Mouse (Mus musculus) MN1 (cell line): ENCODE measurements around the gene Agpat4.
"Not testable (repeated sequence)": the region's sequence is repeated elsewhere in the genome, so short reads cannot be mapped to it uniquely, and the experiment has no call there.

Experiments
- DNase-seq: peaks from one replicate; pipeline ENCODE4 v3.0.0-alpha.2; 2016; ENCODE audit warnings: low spot score

Gene Agpat4

DNA sequence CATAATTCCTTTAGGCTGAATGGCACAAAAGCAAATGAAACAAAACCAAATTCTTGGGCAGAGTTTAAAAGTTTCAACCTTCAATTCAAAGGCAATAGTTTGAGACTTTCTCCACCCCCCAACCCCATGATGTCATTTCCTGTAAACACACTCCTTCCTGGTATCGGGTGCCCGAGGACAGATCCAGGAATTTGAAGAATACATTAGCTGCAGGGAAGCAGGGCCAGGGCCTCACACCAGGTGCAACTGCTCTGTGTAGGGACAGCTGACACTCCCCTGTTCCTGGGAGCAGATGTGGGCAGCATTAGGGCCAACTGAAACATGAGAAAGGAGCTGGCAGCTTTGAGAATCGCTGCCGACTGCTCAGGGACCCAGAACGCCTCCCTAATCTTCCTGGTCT is 76.6 kb downstream of the Agpat4 start:
- DNase-seq: peak; percentile 60

DNA sequence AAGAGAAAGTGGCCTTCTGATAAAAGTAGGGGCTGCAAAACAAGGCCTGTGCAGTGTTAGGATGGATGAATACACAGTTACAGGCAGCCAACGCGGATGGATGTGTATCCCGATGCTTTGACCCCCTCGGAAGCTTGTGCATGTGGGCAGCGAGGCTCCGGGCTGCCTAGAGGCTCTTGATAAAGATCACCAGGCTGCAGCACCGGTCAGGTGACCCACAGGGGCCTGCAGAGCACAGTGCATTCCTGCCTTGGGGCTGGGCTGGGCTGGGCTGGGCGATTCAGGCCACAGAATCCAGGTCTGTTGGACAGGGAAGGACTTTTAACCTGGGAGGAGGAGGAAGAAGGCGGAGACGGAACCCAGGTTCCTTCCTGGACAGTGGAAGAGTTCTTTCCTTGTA is 77.1 kb downstream of the Agpat4 start:
- peak; percentile 76 for DNase-seq

DNA sequence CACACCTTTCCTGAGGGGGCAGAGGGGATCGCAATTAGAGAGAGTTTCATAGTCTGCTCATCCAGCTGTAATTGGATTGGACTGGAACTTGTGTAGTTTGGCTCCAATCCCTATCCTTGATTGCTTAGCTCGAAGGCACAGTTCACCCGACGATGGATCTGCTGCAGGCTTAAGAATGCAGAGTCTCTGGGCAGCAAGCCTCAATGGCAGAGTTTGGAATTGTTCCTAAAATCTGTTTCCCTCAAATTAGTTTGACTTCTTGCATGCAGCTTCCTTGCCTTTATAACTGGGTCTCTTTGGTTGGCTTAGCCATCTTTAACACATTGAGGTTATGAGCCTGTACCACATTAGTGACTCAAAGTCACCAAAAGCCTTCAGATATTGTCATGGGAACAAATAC is 81.4 kb downstream of the Agpat4 start:
- DNase-seq: peak; percentile 19

DNA sequence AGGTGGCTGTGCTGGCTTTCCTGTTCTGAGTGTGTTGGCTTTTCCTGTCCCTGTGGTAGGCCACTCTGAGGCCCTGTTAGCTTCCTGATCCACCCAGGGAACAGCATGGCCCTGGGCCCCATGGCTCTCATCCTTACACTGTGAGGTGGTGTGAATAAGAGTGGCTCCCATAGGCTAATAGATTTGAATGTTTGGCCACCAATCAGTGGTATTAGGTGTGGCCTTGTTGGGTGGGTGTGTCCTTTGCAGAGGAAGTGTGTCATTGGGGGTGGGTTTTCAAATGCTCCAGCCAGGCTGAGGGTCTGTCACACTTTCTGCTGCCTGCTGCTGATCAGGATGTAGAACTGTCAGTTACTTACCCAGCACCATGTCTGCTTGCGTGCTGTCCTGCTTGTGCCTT is 82.6 kb downstream of the Agpat4 start:
- DNase-seq: no peak

DNA sequence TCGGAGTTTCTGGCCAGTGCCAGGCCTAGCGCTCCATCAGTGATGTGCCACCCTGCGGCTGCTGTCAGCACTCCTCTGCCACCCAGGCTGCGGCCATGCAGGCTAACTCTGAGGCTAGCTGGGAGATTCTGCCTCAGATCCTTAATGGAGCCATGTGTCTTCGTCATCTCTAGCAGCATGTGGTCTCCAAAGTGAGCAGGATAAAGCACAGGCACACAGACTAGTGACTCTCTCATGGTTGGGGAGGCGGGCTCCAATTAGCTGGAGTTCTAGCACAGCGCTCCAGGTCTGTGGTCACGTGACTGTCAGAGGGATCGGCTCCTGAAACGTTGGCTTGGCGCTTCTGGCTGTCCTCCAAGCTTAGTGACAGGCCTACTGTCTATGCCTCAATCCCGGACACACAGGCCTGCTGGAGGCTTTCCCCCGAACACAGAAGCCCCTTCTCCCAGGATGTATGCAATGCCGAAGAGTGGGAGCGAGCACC is 85.0 kb downstream of the Agpat4 start:
- DNase-seq: peak; percentile 71

DNA sequence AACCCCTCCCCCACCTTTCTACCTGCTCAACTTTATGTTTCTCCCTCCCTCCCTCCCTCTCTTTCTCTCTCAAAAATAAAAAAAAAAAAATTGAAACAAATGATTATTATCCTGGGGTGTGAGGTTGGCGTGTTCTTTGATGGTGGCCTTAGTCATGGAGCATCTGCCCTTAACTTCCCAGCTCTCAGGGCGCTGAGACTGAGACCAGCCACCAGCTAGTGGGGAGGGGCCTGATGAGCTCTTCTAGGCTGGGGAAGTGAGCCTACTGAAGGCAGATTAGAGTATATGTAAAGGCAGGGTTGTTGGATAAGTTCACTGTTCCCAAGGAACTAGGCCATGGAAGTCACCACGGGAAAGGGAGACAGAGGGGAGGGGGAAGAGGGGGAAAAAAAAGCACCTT is 85.7 kb downstream of the Agpat4 start:
- no peak for DNase-seq

DNA sequence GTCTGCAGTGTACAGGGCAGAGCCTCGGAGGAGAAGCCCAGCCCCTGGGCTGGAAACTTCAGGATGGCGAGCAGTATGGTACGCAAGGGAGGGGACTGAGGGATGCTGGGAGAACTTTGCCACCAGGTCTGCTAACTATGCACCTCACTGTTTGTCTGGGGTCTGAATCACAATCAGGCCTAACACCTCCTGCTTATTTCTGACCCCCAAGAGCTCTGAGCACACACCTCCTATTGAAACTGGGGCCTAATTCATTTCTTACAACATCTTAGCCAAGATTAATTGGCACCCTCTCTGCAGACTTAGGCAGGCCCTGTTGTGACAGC is 86.1 kb downstream of the Agpat4 start:
- no peak for DNase-seq

DNA sequence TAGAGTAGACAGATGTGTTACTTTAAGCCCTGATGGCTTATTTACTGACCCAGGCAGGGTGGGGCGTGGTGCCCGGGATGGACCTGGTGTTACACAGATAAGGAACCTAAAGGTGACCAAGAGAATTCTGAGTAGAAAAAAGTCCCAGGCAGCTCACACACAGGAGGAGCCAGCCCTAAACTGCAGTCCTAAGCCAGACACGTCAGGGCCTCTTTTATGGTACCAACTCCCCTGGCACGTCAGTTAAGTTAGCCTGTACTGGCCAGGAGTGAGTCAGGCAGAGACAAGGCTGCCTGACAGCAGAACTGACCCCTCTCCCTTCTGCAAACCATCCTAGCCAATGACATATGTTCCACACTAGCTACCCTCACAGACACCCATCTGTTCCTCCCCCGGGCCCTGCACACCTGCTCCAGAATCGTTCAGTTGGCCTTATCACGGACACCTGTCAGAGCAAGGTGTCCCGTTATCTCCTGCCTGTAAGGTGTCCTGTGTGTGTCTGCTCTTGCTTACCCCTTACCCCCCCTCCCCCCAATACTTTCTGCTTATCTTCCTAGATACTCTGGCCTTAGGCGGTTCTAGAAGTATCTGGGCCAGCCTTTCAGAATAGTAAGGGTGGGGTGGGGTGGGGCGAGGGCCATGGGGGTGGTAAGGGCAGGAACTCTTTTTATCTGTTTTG is 86.7 kb downstream of the Agpat4 start:
- peak; percentile 16 for DNase-seq

DNA sequence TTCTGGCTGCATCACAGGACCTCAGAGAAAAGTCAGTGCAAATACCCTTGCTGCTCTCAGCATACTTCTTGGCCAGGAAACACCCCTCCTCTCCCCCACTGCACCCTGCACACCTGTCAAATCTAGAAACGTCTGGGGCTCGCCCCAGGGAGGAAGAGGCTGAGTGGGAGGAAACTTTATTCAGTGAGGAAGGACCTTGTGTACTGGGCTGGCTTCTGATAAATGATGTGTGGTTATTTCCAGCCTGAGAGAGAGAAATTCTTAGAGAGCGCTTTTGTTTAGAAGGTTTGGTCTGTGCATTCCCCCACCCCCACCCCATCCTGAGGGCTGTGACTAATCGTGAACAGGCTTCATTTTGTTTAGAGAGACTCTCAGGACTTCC is 87.2 kb downstream of the Agpat4 start:
- no peak for DNase-seq

DNA sequence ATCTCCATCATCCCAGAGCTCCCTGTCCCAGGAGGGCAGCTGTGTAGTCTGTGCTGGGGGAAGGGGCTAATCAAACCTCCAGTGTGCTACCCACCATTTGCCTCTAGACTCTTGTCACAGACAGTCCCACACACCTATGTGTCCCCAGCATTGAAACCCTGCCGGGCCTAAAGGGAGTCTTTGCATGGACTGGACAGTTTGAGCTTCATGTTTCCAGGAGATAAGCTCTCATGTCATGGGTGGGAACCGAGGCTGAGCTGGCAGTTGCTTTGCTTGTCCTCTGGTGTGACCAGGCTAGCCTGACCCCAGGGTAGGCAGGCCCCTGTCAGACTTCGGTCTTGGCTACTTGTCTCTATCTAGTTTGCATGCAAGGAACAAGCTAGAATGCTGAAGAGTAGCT is 87.7 kb downstream of the Agpat4 start:
- DNase-seq: no peak

DNA sequence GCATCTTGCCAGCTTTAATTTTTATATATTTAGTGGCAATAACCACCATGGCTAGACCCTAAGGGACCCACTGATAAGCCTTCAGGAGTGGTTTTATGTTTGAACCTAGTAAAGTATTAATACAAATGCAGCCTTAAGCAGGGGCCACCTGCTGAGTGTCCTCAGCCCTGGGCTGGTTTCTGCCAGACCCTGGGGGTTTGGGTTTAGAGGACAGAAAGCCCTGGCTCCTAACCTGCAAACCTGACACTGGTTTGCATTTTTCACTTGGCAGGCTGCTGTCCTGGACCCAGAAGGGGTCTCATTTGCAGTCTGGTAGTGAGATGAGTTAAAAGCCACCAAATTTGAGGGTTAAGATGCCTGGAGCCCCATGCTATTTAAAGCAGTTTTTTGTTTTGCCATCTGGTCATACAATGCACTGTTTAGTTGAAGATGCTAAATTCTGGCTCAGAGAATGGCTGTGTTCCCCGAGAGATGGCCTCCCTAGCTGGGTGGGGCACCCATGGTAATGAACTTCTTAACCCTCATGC is 88.6 kb downstream of the Agpat4 start:
- no peak for DNase-seq

DNA sequence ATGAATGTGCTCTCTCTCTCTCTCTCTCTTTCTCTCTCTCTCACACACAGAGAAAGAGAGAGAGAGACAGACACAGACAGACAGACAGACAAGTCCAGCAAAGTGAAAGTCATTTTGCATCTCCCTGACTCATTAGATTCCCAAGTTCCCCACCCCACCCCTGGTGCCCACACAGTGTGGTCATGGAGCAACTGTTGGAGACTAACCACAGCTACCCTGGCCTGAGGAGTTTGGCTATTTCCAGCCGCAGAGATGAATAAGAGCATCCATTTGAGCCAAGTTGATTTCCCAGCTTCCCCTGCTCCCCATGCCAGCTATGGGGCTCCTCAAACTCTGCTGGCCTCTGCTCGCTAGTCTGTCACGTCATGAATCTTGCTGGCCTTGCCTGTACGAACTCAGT is 91.0 kb downstream of the Agpat4 start:
- DNase-seq: no peak

DNA sequence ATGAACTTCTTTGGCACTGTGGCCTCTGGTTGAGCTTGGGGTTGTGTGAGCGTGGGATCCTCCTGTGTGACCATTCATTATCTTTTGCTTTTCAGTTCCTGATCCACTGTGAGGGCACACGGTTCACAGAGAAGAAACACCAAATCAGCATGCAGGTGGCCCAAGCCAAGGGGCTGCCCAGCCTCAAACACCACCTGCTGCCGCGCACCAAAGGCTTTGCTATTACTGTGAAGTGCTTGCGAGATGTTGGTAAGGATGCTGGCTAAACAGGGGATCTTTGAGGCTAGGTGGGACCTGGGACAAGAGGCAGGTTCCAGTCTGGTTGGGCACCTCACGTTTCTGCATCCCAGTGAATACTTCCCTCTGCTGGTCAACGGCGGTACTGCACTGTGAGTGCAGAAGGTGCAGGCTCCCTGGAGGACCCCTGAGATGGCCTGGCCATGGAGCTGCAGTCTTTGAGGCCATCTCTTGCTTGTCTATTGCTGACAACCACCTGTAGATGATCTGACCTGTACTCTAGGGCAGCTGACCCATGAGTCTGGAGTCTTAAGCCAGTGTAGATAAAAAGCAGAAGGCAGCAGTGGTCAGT is 92.1 kb downstream of the Agpat4 start:
- DNase-seq: peak; percentile 82

DNA sequence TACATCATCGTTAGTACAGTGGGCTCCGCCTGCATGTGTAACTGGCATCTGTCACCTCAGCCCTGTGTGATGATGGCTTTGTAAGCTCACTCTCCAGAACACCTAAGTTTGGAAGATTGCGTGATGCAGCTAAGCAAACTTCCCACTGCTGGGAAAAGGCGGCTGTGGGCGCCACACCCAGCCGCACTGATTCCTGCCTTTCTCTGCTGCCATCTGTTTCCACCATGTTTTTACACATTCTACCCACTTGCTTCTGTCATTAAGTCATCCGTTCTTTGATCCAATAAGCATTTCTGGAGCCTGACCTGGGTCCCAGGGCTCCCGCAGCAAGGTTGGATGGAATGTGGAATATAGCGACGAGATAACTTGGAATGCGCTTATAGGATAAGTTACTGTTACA is 93.4 kb downstream of the Agpat4 start:
- DNase-seq: no peak

DNA sequence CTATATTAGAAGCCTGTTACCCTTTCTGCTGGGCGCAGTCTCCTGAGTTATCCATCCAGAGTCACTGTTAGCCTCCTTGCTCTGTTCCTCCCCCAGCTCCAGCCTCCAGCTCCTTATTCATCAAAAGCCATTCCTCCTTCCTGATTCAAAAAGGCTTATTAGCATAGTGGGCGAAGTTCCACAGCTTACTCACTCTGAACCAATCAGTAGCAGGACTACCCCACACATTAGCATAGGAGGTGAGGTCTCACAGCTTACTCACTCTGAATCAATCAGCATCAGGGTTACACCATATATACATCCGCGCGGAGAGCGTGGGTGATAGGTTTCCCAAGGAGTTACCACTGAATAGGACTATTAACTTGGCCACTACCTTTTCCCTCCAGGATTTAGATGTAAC is 93.8 kb downstream of the Agpat4 start:
- no peak for DNase-seq

DNA sequence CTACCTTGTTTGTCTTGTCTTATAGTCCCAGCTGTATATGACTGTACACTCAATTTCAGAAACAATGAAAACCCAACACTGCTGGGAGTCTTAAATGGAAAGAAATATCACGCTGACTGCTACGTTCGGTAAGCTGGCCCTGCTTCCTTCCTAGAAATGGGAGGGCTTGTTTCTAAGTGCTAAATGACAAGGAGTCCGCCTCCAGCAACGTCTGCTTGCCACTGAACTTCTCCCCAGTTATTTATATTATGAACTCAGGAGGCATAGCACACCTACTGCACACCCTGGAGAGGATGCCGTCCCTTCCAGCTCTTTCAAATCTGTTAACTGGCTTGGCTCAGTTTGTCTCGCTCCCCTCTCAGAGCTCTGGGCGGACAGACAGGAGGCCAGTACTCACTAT is 94.9 kb downstream of the Agpat4 start:
- no peak for DNase-seq

DNA sequence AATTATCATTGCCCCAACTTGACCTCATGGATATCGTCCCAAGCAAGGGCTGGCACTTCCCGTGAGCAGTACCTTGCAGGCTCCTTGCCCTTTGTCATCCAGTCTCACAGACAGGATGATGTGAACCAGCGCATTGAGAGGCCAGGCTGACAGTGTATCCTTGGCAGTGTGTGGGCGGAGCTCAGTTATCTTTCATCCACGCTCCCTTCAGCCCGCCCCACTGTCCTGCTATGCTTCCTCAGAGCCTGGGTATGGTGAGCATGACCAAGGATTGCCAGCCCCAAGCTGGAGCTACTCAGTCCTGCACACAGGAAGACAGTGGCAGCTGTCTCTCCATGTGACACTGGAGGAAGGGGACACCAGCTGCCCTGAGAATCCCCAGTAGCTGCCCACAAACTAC is 97.7 kb downstream of the Agpat4 start:
- peak; percentile 32 for DNase-seq

DNA sequence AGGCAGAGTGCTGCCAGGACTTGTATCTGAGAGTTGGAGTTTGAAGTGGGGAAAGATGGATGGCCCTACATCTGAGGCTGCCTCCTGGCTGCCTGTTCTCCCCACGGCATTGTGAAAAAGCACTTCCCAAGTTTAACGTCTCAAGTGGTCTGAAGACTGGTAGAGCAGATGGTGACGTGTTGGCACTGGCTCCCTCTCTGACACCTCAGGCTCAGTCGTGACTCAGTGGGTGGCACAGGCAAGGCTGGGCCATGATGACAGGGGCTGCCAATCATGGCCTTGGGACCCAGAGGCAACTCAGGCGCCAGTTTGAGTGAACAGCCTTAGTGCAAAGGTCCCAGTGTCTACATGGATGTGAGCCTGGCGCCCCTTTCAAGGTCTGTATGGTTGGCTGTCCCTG is 103.4 kb downstream of the Agpat4 start:
- DNase-seq: no peak

DNA sequence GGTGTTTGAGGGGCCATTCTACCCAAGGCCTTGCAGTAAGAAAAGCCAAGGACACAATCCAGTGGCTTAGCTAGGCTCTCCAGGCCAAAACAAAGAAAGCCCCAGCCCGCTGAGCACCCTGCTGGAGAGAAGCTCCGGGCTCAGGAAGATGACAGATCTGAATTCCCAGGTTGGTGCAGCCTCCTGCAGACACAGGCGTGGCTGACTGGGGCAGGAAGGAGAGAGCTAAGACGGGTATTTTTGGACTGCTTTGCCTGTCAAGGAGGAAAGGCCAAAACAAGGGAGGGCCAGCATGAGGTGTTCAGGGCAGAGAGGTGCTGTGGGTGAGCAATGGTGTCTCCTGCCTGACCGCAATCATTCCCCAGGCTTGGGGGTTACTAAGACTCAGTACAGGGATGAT is 105.2 kb downstream of the Agpat4 start:
- DNase-seq: no peak

DNA sequence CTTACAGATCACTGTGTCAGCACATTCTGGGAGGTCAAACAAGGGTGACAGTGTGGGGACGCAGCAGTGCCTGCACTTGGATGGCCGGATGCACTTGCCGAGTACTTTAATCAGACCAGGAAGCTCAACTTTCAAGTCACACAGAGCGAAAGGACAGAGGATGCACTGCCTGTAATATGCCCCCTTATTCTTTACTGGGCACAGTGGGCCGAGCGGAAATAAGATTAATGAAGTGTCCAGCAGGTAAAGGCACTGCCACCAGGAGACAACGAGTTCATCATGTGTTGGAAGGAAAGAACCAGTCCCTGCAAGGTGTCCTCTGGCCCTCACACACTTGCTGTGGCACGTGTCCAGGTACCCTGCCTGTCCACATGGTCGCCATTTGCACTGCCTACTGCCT is 105.6 kb downstream of the Agpat4 start:
- no peak for DNase-seq

DNA sequence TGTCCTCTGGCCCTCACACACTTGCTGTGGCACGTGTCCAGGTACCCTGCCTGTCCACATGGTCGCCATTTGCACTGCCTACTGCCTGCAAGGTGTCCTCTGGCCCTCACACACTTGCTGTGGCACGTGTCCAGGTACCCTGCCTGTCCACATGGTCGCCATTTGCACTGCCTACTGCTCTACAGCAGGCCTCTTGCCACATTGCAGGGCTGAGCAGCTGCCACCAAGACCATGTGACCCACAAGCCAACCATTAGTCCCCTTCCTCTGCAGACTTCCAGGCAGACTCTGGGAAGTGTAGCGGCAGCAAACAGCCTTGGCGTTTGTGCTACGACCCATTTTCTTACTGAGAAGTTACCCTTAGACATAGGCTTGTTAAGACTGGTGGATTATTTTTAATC is 106.0 kb downstream of the Agpat4 start:
- DNase-seq: not testable (repeated sequence)

DNA sequence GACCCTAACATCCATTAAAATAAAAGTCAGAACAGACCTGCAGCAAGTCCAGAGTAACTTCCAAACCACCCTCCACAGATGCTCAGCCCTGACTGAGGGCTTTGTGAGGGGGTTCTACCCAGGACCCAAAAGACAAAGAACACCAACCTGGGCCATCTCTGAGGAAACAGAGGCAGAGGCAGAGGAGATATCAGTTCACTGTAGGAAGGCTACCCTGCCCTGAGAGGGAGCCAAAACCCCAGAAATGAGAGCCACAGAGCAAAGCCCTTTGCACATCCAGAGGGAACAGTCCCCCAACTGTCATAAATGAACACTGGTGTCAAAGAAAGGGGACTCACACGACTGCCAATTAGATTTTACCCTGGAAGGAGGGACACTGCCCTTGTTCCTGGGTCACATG is 106.7 kb downstream of the Agpat4 start:
- no peak for DNase-seq

DNA sequence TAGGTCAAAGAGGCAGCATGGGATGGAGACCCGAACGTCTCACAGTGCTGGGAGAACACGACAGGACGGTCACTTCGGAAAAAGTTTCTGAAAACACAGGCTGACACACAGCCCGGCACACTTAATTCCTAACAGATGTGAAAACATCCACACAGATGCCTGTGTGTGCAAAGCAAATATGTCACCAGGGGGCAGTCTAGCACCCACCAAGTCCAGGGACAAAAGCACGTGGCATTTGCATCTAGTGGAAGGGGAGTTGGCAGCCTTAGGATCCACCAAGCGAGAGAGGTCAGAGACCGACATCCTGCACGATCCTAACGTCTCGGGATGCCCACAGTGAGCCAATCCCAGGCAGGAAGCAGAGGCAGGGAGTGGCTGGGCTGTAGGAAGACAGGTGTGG is 108.0 kb downstream of the Agpat4 start:
- peak; percentile 41 for DNase-seq

DNA sequence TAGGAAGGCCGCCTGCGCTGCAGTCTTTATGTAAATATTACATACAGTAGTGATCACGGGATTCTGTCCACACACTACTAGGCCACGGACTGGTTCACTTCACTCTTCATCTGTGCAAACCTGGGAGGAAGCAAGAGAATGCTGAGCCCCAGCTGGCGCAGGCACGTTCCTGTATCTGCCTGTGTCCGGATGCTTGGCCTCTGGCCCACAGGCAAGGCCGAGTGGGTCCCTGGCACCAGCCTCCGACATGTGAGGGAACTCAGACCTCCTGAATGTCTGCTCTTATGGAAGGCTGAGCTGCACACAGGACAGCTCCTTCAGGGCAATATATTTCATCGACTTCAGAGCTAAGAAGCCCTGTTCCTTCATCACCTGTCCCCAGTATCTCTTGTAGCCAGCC is 109.5 kb downstream of the Agpat4 start:
- DNase-seq: no peak
